Mouse (Mus musculus) lung, postnatal 0 days (tissue): ENCODE results near the gene Herc6.

Source experiments
- CTCF ChIP-seq: IDR thresholded peaks from 2 replicates; pipeline ENCODE4 v1.5.1; 2016; ENCODE audit warnings: antibody characterized with exemption, mild to moderate bottlenecking
- EP300 ChIP-seq: IDR thresholded peaks from 2 replicates; pipeline ENCODE4 v1.6.1; 2016; ENCODE audit warnings: antibody characterized with exemption, mild to moderate bottlenecking, control low read depth

DNA sequence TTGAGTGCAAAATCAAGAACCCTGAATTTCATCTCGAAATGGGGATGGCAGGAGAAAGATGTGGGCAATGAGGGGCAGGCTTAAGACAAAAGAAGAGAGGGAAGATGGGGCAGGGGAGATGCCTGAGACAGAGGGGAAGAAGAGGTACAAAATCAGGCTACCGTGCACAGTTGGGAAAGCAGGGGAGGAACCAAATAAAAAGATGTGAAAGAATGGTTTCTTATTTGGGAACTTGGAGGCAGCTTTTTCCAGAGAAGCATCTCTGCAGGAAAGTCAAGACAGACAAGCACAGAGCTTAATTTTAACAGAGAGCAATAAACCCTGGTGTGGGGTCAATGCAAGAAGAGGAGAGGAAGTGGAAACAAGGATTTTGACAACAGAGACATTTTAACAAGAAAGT, 27.2 kb downstream of the Herc6 start:
- TF ChIP-seq CTCF (no peak), EP300 (no peak)
